Mouse (Mus musculus) heart, adult 18-20 months (tissue): ENCODE data around the gene Rnf212b. TPM values are rescaled to one million over a fixed set of nuclear protein-coding genes. Genes with fewer than 3 reads are reported as not detected.
"Not testable (repeated sequence)": the region's sequence is repeated elsewhere in the genome, so short reads cannot be mapped to it uniquely, and the experiment has no call there.

Experiments
- DNase-seq, 2 experiments: peaks; one replicate each; pipeline ENCODE4 v3.0.0; 2021 to 2022; ENCODE audit warnings: mixed read lengths in 1 of 2
- long read RNA-seq, 2 experiments: library from polyadenylated mRNA; stranded (forward); transcript quantifications; one replicate each; pipeline ENCODE4 v2.0.0; 2021
- total RNA-seq, 2 experiments: library from RNA; stranded (reverse); gene quantifications; 2 replicates each; pipeline ENCODE4 v1.2.3; 2021

Rnf212b gene
- under 1 TPM; 0.36 to 0.57 TPM for total RNA-seq
- long read RNA-seq, experiment 1, partial matches to known transcripts, result 0 of 2 reads
- long read RNA-seq, experiment 1, other reads (novel, unspliced or antisense), result 2 of 2 reads
- long read RNA-seq, experiment 2, partial matches to known transcripts, result 0 of 1 reads
- long read RNA-seq, experiment 2, other reads (novel, unspliced or antisense), result 1 of 1 reads

GRCm38 (mm10) chr14:54813991-54814390, at the start of gene Rnf212b:
Gene Rnf212b, plus strand, starts transcription at chr14:54814141.
- DNase-seq, result no peak

- not testable (repeated sequence) for DNase-seq
These were observed 47.0 kb upstream of the Rnf212b start for GRCm38 (mm10) chr14:54766937-54767336.

- peak in 1 of 2 experiments; percentile 12 for DNase-seq
These were observed 45.5 kb upstream of the Rnf212b start for GRCm38 (mm10) chr14:54768314-54769067.

GRCm38 (mm10) chr14:54769068-54769425, 44.9 kb upstream of the Rnf212b start:
- DNase-seq, result no peak

- DNase-seq, result no peak
These were observed 43.6 kb upstream of the Rnf212b start for GRCm38 (mm10) chr14:54770373-54770772.

GRCm38 (mm10) chr14:54772333-54772856, 41.5 kb upstream of the Rnf212b start:
- DNase-seq, result peak in 1 of 2 experiments; percentile 26

- DNase-seq, result no peak
These were observed 38.4 kb upstream of the Rnf212b start for GRCm38 (mm10) chr14:54775534-54776041.

- DNase-seq, result no peak
These were observed 37.2 kb upstream of the Rnf212b start for GRCm38 (mm10) chr14:54776768-54777167.

- DNase-seq, result no peak
These were observed 36.0 kb upstream of the Rnf212b start for GRCm38 (mm10) chr14:54777893-54778292.

GRCm38 (mm10) chr14:54780084-54780483, 33.9 kb upstream of the Rnf212b start:
- no peak for DNase-seq

GRCm38 (mm10) chr14:54780836-54781609, 32.9 kb upstream of the Rnf212b start:
- peak; percentile 68 to 76 for DNase-seq

GRCm38 (mm10) chr14:54781610-54782365, 32.2 kb upstream of the Rnf212b start, which contains the start of gene Slc7a8:
Gene Slc7a8, minus strand, starts transcription at chr14:54781946.
- DNase-seq, result peak; percentile 69 to 73

GRCm38 (mm10) chr14:54782971-54783370, 31.0 kb upstream of the Rnf212b start:
- no peak for DNase-seq

GRCm38 (mm10) chr14:54785898-54786297, 28.0 kb upstream of the Rnf212b start:
- DNase-seq, result peak; percentile 28 to 77

GRCm38 (mm10) chr14:54786489-54786888, 27.5 kb upstream of the Rnf212b start:
- DNase-seq, result peak in 1 of 2 experiments; percentile 35

- DNase-seq, result no peak
These were observed 26.7 kb upstream of the Rnf212b start for GRCm38 (mm10) chr14:54787226-54787625.

GRCm38 (mm10) chr14:54788231-54788630, 25.7 kb upstream of the Rnf212b start:
- no peak for DNase-seq

- DNase-seq, result no peak
These were observed 21.8 kb upstream of the Rnf212b start for GRCm38 (mm10) chr14:54792166-54792565.

GRCm38 (mm10) chr14:54793351-54793750, 20.6 kb upstream of the Rnf212b start:
- no peak for DNase-seq

- no peak for DNase-seq
These were observed 19.8 kb upstream of the Rnf212b start for GRCm38 (mm10) chr14:54793894-54794830.
